Mouse (Mus musculus) MEL (cell line): Measurements from ENCODE around the gene 1700021F05Rik.
A peak's percentile ranks its signal among the peaks of the same experiment; 100 is the strongest.

Experiments
- BHLHE40 ChIP-seq: IDR thresholded peaks from 2 replicates; pipeline ENCODE4 v1.6.1; 2012; ENCODE audit warnings: low read depth, mild to moderate bottlenecking, inconsistent platforms, low read length, improper control_type of control experiment, borderline replicate concordance
- CTCF ChIP-seq, 3 experiments: IDR thresholded peaks in 2 of 3; conservative IDR thresholded peaks in 1 of 3; 2 replicates each; pipeline ENCODE4 v1.5.1; 2011 to 2012; ENCODE audit warnings: low read length in 3 of 3, low read depth in 2 of 3, mild to moderate bottlenecking in 2 of 3, improper control_type of control experiment in 1 of 3, inconsistent platforms in 1 of 3, mixed read lengths in 1 of 3, moderate library complexity in 1 of 3; ENCODE audit not compliant: control insufficient read depth in 1 of 3, insufficient read depth in 1 of 3, poor library complexity in 1 of 3, severe bottlenecking in 1 of 3
- E2F4 ChIP-seq: IDR thresholded peaks from 2 replicates; pipeline ENCODE4 v1.6.1; 2011; ENCODE audit warnings: low read depth, low read length, improper control_type of control experiment, borderline replicate concordance
- EP300 ChIP-seq, 2 experiments: IDR thresholded peaks; 2 replicates each; pipeline ENCODE4 v1.6.1; 2011; ENCODE audit warnings: improper control_type of control experiment in 2 of 2, low read length in 2 of 2, low read depth in 1 of 2, mild to moderate bottlenecking in 1 of 2
- GATA1 ChIP-seq: IDR thresholded peaks from 2 replicates; pipeline ENCODE4 v1.6.1; 2011; ENCODE audit warnings: low read depth, low read length, improper control_type of control experiment
- MAX ChIP-seq: IDR thresholded peaks from 2 replicates; pipeline ENCODE4 v1.6.1; 2011; ENCODE audit warnings: low read length, improper control_type of control experiment
- MXI1 ChIP-seq: IDR thresholded peaks from 2 replicates; pipeline ENCODE4 v1.6.1; 2011; ENCODE audit warnings: mild to moderate bottlenecking, low read depth, low read length, improper control_type of control experiment
- MYC ChIP-seq: IDR thresholded peaks from 2 replicates; pipeline ENCODE4 v1.6.1; 2011; ENCODE audit warnings: low read depth, mild to moderate bottlenecking, low read length, improper control_type of control experiment, moderate library complexity
- NRF1 ChIP-seq: IDR thresholded peaks from 2 replicates; pipeline ENCODE4 v1.6.1; 2014; ENCODE audit warnings: low read depth, mild to moderate bottlenecking, inconsistent platforms, low read length, improper control_type of control experiment, moderate library complexity; ENCODE audit not compliant: poor library complexity, insufficient read depth, severe bottlenecking
- POLR2A ChIP-seq, 2 experiments: IDR thresholded peaks; 2 replicates each; pipeline ENCODE4 v1.6.1; 2011 to 2012; ENCODE audit warnings: low read length in 2 of 2, mild to moderate bottlenecking in 2 of 2, control low read depth in 1 of 2, improper control_type of control experiment in 1 of 2, low read depth in 1 of 2, moderate library complexity in 1 of 2; ENCODE audit not compliant: control insufficient read depth in 1 of 2, insufficient read depth in 1 of 2, poor library complexity in 1 of 2
- POLR2AphosphoS5 ChIP-seq: IDR thresholded peaks from 2 replicates; pipeline ENCODE4 v1.6.1; 2012; ENCODE audit warnings: low read depth, borderline replicate concordance, mild to moderate bottlenecking, inconsistent platforms, low read length, moderate library complexity, mixed read lengths
- USF1 ChIP-seq: IDR thresholded peaks from 2 replicates; pipeline ENCODE4 v1.6.1; 2014; ENCODE audit warnings: low read depth, mild to moderate bottlenecking, inconsistent platforms, low read length, improper control_type of control experiment, moderate library complexity
- USF2 ChIP-seq, 2 experiments: IDR thresholded peaks; 2 replicates each; pipeline ENCODE4 v1.6.1; 2011 to 2012; ENCODE audit warnings: improper control_type of control experiment in 2 of 2, low read length in 2 of 2, borderline replicate concordance in 1 of 2, inconsistent platforms in 1 of 2, low read depth in 1 of 2, mild to moderate bottlenecking in 1 of 2; ENCODE audit not compliant: insufficient read depth in 1 of 2

DNA sequence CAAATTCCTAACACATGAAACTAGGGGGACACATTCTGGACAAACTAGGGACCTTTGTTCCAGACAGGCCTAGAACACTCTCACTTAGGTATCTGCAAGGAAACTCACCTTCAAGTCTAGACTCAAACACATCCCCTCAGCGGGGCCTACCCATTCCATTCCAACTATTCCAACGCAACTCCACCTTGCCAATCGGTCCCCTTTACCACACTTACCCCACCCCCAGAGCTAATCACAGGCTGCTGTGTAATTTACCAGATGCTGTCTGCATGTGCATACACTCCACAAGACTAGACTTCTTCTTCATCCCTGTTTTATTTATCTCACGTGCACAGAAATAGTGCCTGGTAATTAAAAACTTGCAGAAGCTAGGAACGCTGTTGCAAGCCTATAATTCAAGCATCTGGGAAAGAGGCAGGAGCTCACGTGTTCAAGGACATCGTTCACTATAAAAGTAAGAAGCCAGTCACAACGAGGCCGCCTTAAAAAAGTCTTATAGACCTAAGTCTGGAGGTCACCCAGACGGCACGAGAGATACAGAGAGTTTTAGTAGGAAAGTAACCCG is 966 bp downstream of the 1700021F05Rik start:
- TF ChIP-seq POLR2A (IDR thresholded peaks at IDR 0.05; ENCODE audit: control insufficient read depth in 1 of 2, insufficient read depth in 1 of 2, low read depth in 1 of 2, low read length in 2 of 2, poor library complexity in 1 of 2) (no peak), CTCF (IDR thresholded peaks at IDR 0.05 in 2 of 3, conservative IDR thresholded peaks at IDR 0.05 in 1 of 3; ENCODE audit: control insufficient read depth in 1 of 3, insufficient read depth in 1 of 3, low read depth in 2 of 3, low read length in 3 of 3, poor library complexity in 1 of 3, severe bottlenecking in 1 of 3) (no peak), EP300 (IDR thresholded peaks at IDR 0.05; ENCODE audit: low read depth in 1 of 2, low read length in 2 of 2) (no peak), MXI1 (no peak; the same call in none of the 2 replicates), POLR2AphosphoS5 (no peak), BHLHE40 (peak; percentile 58; the same call in 1 of the 2 replicates), GATA1 (no peak), USF2 (IDR thresholded peaks at IDR 0.05; ENCODE audit: borderline replicate concordance in 1 of 2, insufficient read depth in 1 of 2, low read depth in 1 of 2, low read length in 2 of 2) (no peak), USF1 (peak; percentile 46; the same call in 1 of the 2 replicates), NRF1 (no peak), MAX (no peak), MYC (no peak), E2F4 (no peak)
